Mouse (Mus musculus): ENCODE results near the gene Lgals7.

DNA sequence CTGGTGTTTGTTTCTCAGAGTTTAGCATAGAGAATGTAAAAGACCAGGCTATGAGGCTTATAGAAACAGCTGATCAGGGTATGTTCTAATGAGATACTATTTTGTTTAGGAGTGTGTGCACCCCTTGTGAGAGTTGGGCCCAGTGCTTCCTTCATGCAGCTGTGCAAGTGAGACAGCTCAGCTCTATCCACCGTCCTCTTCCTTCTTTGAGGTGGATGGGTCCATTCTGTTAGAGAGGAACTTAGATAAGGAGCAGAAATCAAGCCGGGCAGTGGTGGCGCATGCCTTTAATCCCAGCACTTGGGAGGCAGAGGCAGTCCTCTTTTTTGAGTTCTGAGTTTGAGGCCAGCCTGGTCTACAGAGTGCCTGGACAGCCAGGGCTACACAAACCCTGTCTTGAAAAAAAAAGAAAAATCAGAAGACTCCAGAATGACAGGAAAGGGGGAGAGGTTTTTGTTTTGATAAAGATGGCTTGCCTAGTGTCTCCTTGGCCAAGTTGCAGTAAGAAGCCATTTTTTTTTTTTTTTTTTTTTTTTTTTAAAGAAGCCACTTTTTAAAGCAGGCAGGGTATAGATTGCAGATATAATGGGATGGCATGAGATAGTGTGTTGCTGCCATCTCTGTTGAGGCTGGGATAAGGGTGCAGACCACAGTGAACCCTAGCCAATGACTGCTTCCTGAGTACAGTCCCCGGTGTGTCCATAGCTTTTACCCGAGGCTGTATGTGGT, 49.2 kb upstream of the Lgals7 start:
- TF ChIP-seq CTCF (IDR thresholded peaks at IDR 0.05; ENCODE audit: borderline replicate concordance, insufficient read depth, low read depth, low read length) (no peak), POLR2A (IDR thresholded peaks at IDR 0.05; ENCODE audit: borderline replicate concordance, insufficient read depth, low read length) (no peak)

Measured in cerebellum, adult 2 months (tissue).